Mouse (Mus musculus) myocyte (in vitro differentiated cells): ENCODE data around the gene Cxcr5.

Experiments used
- E2F4 ChIP-seq: IDR thresholded peaks from one replicate; pipeline ENCODE4 v1.6.1; 2011; ENCODE audit warnings: mild to moderate bottlenecking, control low read depth, moderate library complexity; ENCODE audit not compliant: insufficient read depth
- MAX ChIP-seq: IDR thresholded peaks from one replicate; pipeline ENCODE4 v1.6.1; 2011; ENCODE audit warnings: low read depth, mild to moderate bottlenecking, control low read depth
- MYOD1 ChIP-seq, 3 experiments: IDR thresholded peaks; one replicate each; pipeline ENCODE4 v1.6.1; 2011; ENCODE audit warnings: control low read depth in 2 of 3, low read depth in 2 of 3, mild to moderate bottlenecking in 2 of 3, moderate library complexity in 1 of 3; ENCODE audit not compliant: insufficient read length in 2 of 3, control insufficient read depth in 1 of 3
- MYOG ChIP-seq, 3 experiments: IDR thresholded peaks; one replicate each; pipeline ENCODE4 v1.6.1; 2011; ENCODE audit warnings: control low read depth in 2 of 3, low read depth in 2 of 3, mild to moderate bottlenecking in 2 of 3; ENCODE audit not compliant: insufficient read length in 2 of 3, control insufficient read depth in 1 of 3, insufficient read depth in 1 of 3
- POLR2A ChIP-seq: IDR thresholded peaks from one replicate; pipeline ENCODE4 v1.6.1; 2011; ENCODE audit warnings: low read depth, mild to moderate bottlenecking, control low read depth, moderate library complexity; ENCODE audit not compliant: insufficient read length
- REST ChIP-seq: IDR thresholded peaks from one replicate; pipeline ENCODE4 v1.6.1; 2011; ENCODE audit warnings: mild to moderate bottlenecking, control low read depth, moderate library complexity; ENCODE audit not compliant: insufficient read depth, insufficient read length

GRCm38 (mm10) chr9:44484311-44485104 is 77.2 kb downstream of the Cxcr5 start:
- TF ChIP-seq POLR2A (no peak), E2F4 (no peak), MYOG (IDR thresholded peaks at IDR 0.05; ENCODE audit: control insufficient read depth in 1 of 3, insufficient read depth in 1 of 3, insufficient read length in 2 of 3, low read depth in 2 of 3) (no peak), MYOD1 (IDR thresholded peaks at IDR 0.05; ENCODE audit: control insufficient read depth in 1 of 3, insufficient read length in 2 of 3, low read depth in 2 of 3) (no peak), REST (no peak), MAX (no peak)
